Mouse (Mus musculus) limb, embryonic 14.5 days (tissue): ENCODE data around the gene Gm42372. TPM values are rescaled to one million over a fixed set of nuclear protein-coding genes. Genes with fewer than 3 reads are reported as not detected.

Source experiments
- ATAC-seq: fragments of 200-750 bp; cut with Nextera tagmentation; 2 replicates; pipeline ENCODE4 v1.8.0; 2017; ENCODE audit warnings: low read depth, moderate number of reproducible peaks, moderate TSS enrichment; ENCODE audit not compliant: low FRiP score
- DNase-seq: peaks from one replicate; pipeline ENCODE4 v3.0.0-alpha.2; 2015; ENCODE audit warnings: low spot score
- H3K27ac ChIP-seq: fragments of 300-500 bp; sonication (generic); replicated peaks from 2 replicates; pipeline ENCODE4 v1.5.1; 2014; ENCODE audit warnings: low read depth, mild to moderate bottlenecking, low read length, moderate library complexity, mixed read lengths
- H3K27me3 ChIP-seq: fragments of 300-500 bp; sonication (generic); 2 replicates; pipeline ENCODE4 v1.6.1; 2014; ENCODE audit warnings: low read length, mixed read lengths; ENCODE audit not compliant: control insufficient read depth, insufficient read depth
- H3K36me3 ChIP-seq: fragments of 300-500 bp; sonication (generic); 2 replicates; pipeline ENCODE4 v1.6.1; 2014; ENCODE audit warnings: mild to moderate bottlenecking, low read length, moderate library complexity, mixed read lengths; ENCODE audit not compliant: control insufficient read depth, insufficient read depth
- H3K4me1 ChIP-seq: fragments of 300-500 bp; sonication (generic); 2 replicates; pipeline ENCODE4 v1.6.1; 2014; ENCODE audit warnings: antibody characterized with exemption, low read length, mixed read lengths; ENCODE audit not compliant: control insufficient read depth, insufficient read depth
- H3K4me2 ChIP-seq: fragments of 300-500 bp; sonication (generic); replicated peaks from 2 replicates; pipeline ENCODE4 v1.6.1; 2014; ENCODE audit warnings: low read depth, mild to moderate bottlenecking, low read length, moderate library complexity; ENCODE audit not compliant: severe bottlenecking
- H3K4me3 ChIP-seq: fragments of 300-500 bp; sonication (generic); replicated peaks from 2 replicates; pipeline ENCODE4 v1.5.1; 2014; ENCODE audit warnings: low read length
- H3K9ac ChIP-seq: fragments of 300-500 bp; sonication (generic); 2 replicates; pipeline ENCODE4 v1.6.1; 2014; ENCODE audit warnings: mild to moderate bottlenecking, low read depth, low read length, moderate library complexity; ENCODE audit not compliant: severe bottlenecking
- H3K9me3 ChIP-seq: fragments of 300-500 bp; sonication (generic); 2 replicates; pipeline ENCODE4 v1.6.1; 2016; ENCODE audit warnings: low read length; ENCODE audit not compliant: control insufficient read depth
- POLR2A ChIP-seq: fragments of 200-500 bp; IDR thresholded peaks from 2 replicates; pipeline ENCODE4 v1.8.0; 2012; ENCODE audit warnings: inconsistent platforms, mild to moderate bottlenecking, moderate library complexity, borderline replicate concordance; ENCODE audit not compliant: insufficient read depth, insufficient read length; ENCODE audit errors: extremely low read depth
- WGBS: fragments of 180-500 bp; shearing (Covaris S2); extraction: QIAGEN DNeasy Blood & Tissue Kit; methylation state at CpG from one replicate; pipeline ENCODE4 v1.1.7; 2014; 5-methylcytosine and 5-hydroxymethylcytosine counted together
- polyA plus RNA-seq, 2 experiments: library from polyadenylated mRNA; depleted of rRNA in 1 of 2; stranded (reverse) in 1 of 2; unstranded in 1 of 2; fragments of >200 nt; fragmentation: Nextera tagmentation in 1 of 2; extraction: Ambion mirVana in 1 of 2; gene quantifications; 2 replicates each; pipeline versions ENCODE4 v1.2.1 to v1.2.3; 2012 to 2014

Gene Gm42372
- polyA plus RNA-seq, 2 experiments = 0.17 to 0.34 TPM

DNA sequence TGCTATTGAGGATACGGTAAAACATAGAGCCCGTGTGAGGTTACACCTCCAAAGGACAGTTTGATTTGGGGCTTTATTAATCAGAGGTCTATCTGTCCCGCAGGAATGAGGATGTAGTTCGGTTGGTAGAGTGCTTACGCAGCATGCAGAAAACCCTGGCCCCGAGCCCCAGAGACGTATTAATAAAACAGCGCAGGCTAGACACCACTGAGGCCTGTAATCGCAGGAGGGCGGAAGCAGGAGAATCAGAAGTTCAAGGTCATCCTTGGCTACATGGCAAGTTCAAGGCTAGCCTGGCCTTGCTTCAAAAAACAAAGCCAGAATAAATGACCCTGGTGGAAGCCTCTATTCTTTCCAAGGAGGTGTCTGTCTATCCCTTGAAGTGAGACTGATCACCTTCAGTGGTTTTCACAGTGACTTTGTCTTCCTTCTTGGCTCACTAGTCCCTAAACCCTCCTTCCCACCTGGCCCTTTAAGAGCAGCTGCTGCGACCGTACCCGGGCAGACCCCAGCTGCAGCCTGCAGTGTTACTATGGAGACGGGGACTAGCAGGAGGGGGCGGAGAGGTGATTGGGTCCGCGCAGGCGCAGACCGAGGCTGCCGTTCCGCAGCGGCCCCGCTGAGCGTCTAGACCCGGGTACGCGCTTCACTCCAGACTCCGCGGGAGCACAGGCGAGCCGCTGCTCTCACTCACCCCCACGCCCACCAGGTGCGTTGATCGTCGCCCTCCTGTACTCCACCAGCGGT, 38.7 kb upstream of the Gm42372 start, which contains the start of gene Pnmal2:
TSS of gene Pnmal2 (plus strand) at position 622 of the 747 bp plus-strand sequence.
- peak; percentile 85 for ATAC-seq
- Histone ChIP-seq H3K4me3 (peak within 1 kb of the TSS; percentile 55), H3K36me3 (no peaks in the 10 kb centered on the region), H3K27me3 (peaks cover 34% of the 10 kb centered on the region), H3K4me2 (peak within 1 kb of the TSS; percentile 79), H3K4me1 (peaks cover 48% of the 10 kb centered on the region), H3K27ac (peak within 1 kb of the TSS; percentile 50; the same call in 1 of the 2 replicates), H3K9ac (peak within 1 kb of the TSS; percentile 67), H3K9me3 (no peaks in the 10 kb centered on the region)
- 13% methylated on average over 36 of the region's 36 CpGs for WGBS
- DNase-seq = peak; percentile 94
- no peak for TF ChIP-seq POLR2A

- Histone ChIP-seq H3K9me3 (no peaks in the 10 kb centered on the region), H3K4me3 (peak overlapping the region; percentile 55), H3K36me3 (no peaks in the 10 kb centered on the region), H3K27me3 (peaks cover 34% of the 10 kb centered on the region), H3K27ac (peak overlapping the region; percentile 50; the same call in 1 of the 2 replicates), H3K9ac (peak overlapping the region; percentile 67), H3K4me2 (peak overlapping the region; percentile 79), H3K4me1 (peaks cover 53% of the 10 kb centered on the region)
- WGBS = 3% methylated on average over 21 of the region's 22 CpGs
- ATAC-seq = no peak
- no peak for DNase-seq
- TF ChIP-seq POLR2A = no peak
Observed at GRCm38 (mm10) chr7:16944808-16945315, 38.0 kb upstream of the Gm42372 start.

DNA sequence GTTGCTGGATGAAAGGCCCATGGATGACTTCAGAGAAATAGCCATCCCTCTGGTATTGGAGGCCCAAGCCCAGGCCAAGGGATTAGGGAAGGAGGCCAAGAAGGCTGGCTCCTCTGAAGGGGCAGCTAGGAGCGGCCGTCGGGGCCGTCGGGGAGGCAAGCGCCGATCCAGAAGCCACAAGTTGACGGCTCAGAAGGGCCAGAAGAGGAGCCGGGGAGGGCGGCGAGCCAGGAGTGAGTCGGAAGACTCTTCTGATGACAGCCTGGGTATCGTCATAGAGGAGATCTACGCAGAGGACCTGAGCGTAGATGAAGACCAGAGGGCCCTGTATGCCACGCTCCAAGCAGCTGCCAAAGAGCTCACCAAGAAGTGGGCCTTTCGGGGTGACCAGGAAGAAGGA, 37.5 kb upstream of the Gm42372 start:
- no peak for DNase-seq
- H3K4me1 ChIP-seq = peaks cover 47% of the 10 kb centered on the region
- peaks cover 34% of the 10 kb centered on the region for H3K27me3 ChIP-seq
- WGBS = 15% methylated on average over 17 of the region's 17 CpGs
- no peaks in the 10 kb centered on the region for H3K9me3 ChIP-seq
- no peak for TF ChIP-seq POLR2A
- ATAC-seq = no peak
- H3K4me2 ChIP-seq = peak overlapping the region; percentile 79
- H3K9ac ChIP-seq = peak overlapping the region; percentile 67
- no peaks in the 10 kb centered on the region for H3K36me3 ChIP-seq
- H3K27ac ChIP-seq = no peak overlapping the region
- H3K4me3 ChIP-seq = peak overlapping the region; percentile 55

- Histone ChIP-seq H3K27ac (peak overlapping the region; percentile 33; the same call in 1 of the 2 replicates), H3K9ac (peak overlapping the region; percentile 49), H3K4me3 (peak overlapping the region; percentile 55), H3K36me3 (no peaks in the 10 kb centered on the region), H3K4me2 (peak overlapping the region; percentile 79), H3K27me3 (peaks cover 34% of the 10 kb centered on the region), H3K9me3 (no peaks in the 10 kb centered on the region), H3K4me1 (peaks cover 42% of the 10 kb centered on the region)
- no peak for DNase-seq
- 6% methylated on average over 39 of the region's 53 CpGs for WGBS
- ATAC-seq = no peak
- no peak for TF ChIP-seq POLR2A
Observed at GRCm38 (mm10) chr7:16946441-16947348, 36.2 kb upstream of the Gm42372 start.
